Mouse (Mus musculus) stomach, postnatal 0 days (tissue): ENCODE results near the gene Zfpl1. TPM values are rescaled to one million over a fixed set of nuclear protein-coding genes. Genes with fewer than 3 reads are reported as not detected.

ENCODE experiments used
- ATAC-seq: fragments of 200-750 bp; cut with Nextera tagmentation; 2 replicates; pipeline ENCODE4 v1.8.0; 2017; ENCODE audit not compliant: low FRiP score, low TSS enrichment
- DNase-seq: peaks from one replicate; pipeline ENCODE4 v3.0.0-alpha.2; 2016; ENCODE audit warnings: low spot score
- H3K27ac ChIP-seq: fragments of 300-500 bp; sonication (generic); replicated peaks from 2 replicates; pipeline ENCODE4 v1.5.1; 2014; ENCODE audit warnings: mild to moderate bottlenecking, control low read depth
- H3K27me3 ChIP-seq: fragments of 300-500 bp; sonication (generic); 2 replicates; pipeline ENCODE4 v1.6.1; 2014; ENCODE audit warnings: low read length; ENCODE audit not compliant: control insufficient read depth, insufficient read depth
- H3K36me3 ChIP-seq: fragments of 300-500 bp; sonication (generic); 2 replicates; pipeline ENCODE4 v1.6.1; 2014; ENCODE audit warnings: low read length, mixed read lengths; ENCODE audit not compliant: control insufficient read depth, insufficient read depth
- H3K4me1 ChIP-seq: fragments of 300-500 bp; sonication (generic); replicated peaks from 2 replicates; pipeline ENCODE4 v1.6.1; 2014; ENCODE audit warnings: antibody characterized with exemption; ENCODE audit not compliant: control insufficient read depth, insufficient read depth
- H3K4me2 ChIP-seq: fragments of 300-500 bp; sonication (generic); replicated peaks from 2 replicates; pipeline ENCODE4 v1.6.1; 2014; ENCODE audit warnings: low read depth, mild to moderate bottlenecking, control low read depth, moderate library complexity
- H3K4me3 ChIP-seq: fragments of 300-500 bp; sonication (generic); 2 replicates; pipeline ENCODE4 v1.5.1; 2014; ENCODE audit warnings: low read depth, low read length, control low read depth
- H3K9ac ChIP-seq: fragments of 300-500 bp; sonication (generic); 2 replicates; pipeline ENCODE4 v1.6.1; 2014; ENCODE audit warnings: mild to moderate bottlenecking, low read length, control low read depth, mixed read lengths
- H3K9me3 ChIP-seq: fragments of 300-500 bp; sonication (generic); 2 replicates; pipeline ENCODE4 v1.6.1; 2016; ENCODE audit warnings: low read length; ENCODE audit not compliant: control insufficient read depth
- CTCF ChIP-seq: IDR thresholded peaks from 2 replicates; pipeline ENCODE4 v1.5.1; 2016; ENCODE audit warnings: antibody characterized with exemption, low read depth, mild to moderate bottlenecking, moderate library complexity
- EP300 ChIP-seq: optimal IDR thresholded peaks from 2 replicates; pipeline ENCODE3; 2016; ENCODE audit warnings: antibody characterized with exemption
- WGBS: fragments of 180-500 bp; shearing (Covaris S2); extraction: QIAGEN DNeasy Blood & Tissue Kit; methylation state at CpG from one replicate; pipeline ENCODE4 v1.1.7; 2014; 5-methylcytosine and 5-hydroxymethylcytosine counted together
- polyA plus RNA-seq: library from polyadenylated mRNA; unstranded; fragments of >200 nt; fragmentation: Nextera tagmentation; extraction: Ambion mirVana; gene quantifications from 2 replicates; pipeline ENCODE4 v1.2.1, GENCODE M21; 2015

Zfpl1 gene
- polyA plus RNA-seq, 1 experiment from 2014 or later: 58.4 TPM

GRCm38 (mm10) chr19:6085417-6085879 lies 692 bp upstream of the Zfpl1 start:
- WGBS: under 1% methylated on average over 17 of the region's 17 CpGs
- peaks cover 9% of the 10 kb centered on the region for H3K36me3 ChIP-seq
- no peaks in the 10 kb centered on the region for H3K9me3 ChIP-seq
- H3K4me1 ChIP-seq: peaks cover 2% of the 10 kb centered on the region; the same call in 1 of the 2 replicates
- peak overlapping the region; percentile 92 for H3K4me2 ChIP-seq
- DNase-seq: peak; percentile 77
- ATAC-seq: peak; percentile 72
- peak overlapping the region; percentile 63; the same call in 1 of the 2 replicates for H3K27ac ChIP-seq
- H3K9ac ChIP-seq: peak overlapping the region; percentile 60
- peak overlapping the region; percentile 69 for H3K4me3 ChIP-seq
- no peaks in the 10 kb centered on the region for H3K27me3 ChIP-seq
- TF ChIP-seq CTCF (no peak), EP300 (no peak)

GRCm38 (mm10) chr19:6082156-6082555 lies 2.6 kb downstream of the Zfpl1 start, which contains the start of gene Gm28374:
Gene Gm28374, minus strand, starts transcription at chr19:6082256.
- Histone ChIP-seq H3K4me1 (peaks cover 2% of the 10 kb centered on the region; the same call in 1 of the 2 replicates), H3K36me3 (peaks cover 8% of the 10 kb centered on the region; the same call in 1 of the 2 replicates), H3K27me3 (no peaks in the 10 kb centered on the region), H3K9ac (no peak within 1 kb of the TSS), H3K4me2 (no peak within 1 kb of the TSS), H3K9me3 (no peaks in the 10 kb centered on the region), H3K27ac (no peak within 1 kb of the TSS), H3K4me3 (no peak within 1 kb of the TSS)
- ATAC-seq (no peak), DNase-seq (no peak)
- no peak for TF ChIP-seq EP300
- no peak for TF ChIP-seq CTCF
- 85% methylated on average over 9 of the region's 9 CpGs for WGBS

DNA sequence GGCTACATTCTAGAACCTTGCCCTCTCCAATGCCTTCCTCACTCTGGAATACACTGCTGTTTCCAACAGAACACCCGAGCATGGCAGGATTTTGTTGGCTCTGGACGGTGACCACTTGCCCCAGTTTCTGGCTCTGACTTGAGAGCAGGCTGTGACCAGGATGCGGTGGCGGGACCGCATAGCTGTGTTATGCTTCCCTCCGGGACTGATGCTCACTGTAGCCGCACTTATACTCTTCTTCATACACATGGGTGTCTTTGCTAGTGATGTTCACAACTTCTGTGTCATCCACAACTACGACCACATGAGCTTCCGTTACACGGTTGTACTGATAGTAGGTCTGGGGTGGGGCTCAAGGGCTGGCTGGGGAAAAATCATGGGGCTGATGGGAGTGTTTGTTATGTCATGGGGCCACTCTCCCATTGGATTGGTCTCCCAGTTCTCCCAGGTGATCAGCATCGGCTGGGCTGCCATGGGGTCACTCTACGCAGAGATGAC lies 4.7 kb downstream of the Zfpl1 start, which contains the start of gene Tmem262:
Gene Tmem262 (plus strand): TSS at position 51 of the 498 bp plus-strand sequence.
- H3K4me2 ChIP-seq: no peak within 1 kb of the TSS
- DNase-seq: no peak
- H3K9ac ChIP-seq: no peak within 1 kb of the TSS
- H3K9me3 ChIP-seq: no peaks in the 10 kb centered on the region
- H3K4me3 ChIP-seq: no peak within 1 kb of the TSS
- no peak within 1 kb of the TSS for H3K27ac ChIP-seq
- peaks cover 8% of the 10 kb centered on the region; the same call in 1 of the 2 replicates for H3K36me3 ChIP-seq
- no peak for ATAC-seq
- WGBS: 91% methylated on average over 12 of the region's 12 CpGs
- H3K4me1 ChIP-seq: peaks cover 5% of the 10 kb centered on the region
- H3K27me3 ChIP-seq: no peaks in the 10 kb centered on the region
- no peak for TF ChIP-seq EP300
- TF ChIP-seq CTCF: no peak

GRCm38 (mm10) chr19:6076564-6077393 lies 8.0 kb downstream of the Zfpl1 start, which contains the start of gene Vps51:
Gene Vps51, minus strand, starts transcription at chr19:6077231.
- H3K9ac ChIP-seq: peak within 1 kb of the TSS; percentile 78
- peak within 1 kb of the TSS; percentile 89 for H3K4me3 ChIP-seq
- H3K36me3 ChIP-seq: 0 out of 2 replicates have a peak, but pooled peaks cover 6% of the 10 kb centered on the region
- H3K27me3 ChIP-seq: no peaks in the 10 kb centered on the region
- peak; percentile 86 for DNase-seq
- ATAC-seq: peak; percentile 88
- no peaks in the 10 kb centered on the region for H3K9me3 ChIP-seq
- 0 out of 2 replicates have a peak, but pooled peaks have one; percentile 20 for TF ChIP-seq CTCF
- peak; percentile 27 for TF ChIP-seq EP300
- WGBS: 1% methylated on average over 33 of the region's 33 CpGs
- peak within 1 kb of the TSS; percentile 87 for H3K27ac ChIP-seq
- peak within 1 kb of the TSS; percentile 95 for H3K4me2 ChIP-seq
- H3K4me1 ChIP-seq: peaks cover 3% of the 10 kb centered on the region; the same call in 1 of the 2 replicates

- WGBS: 87% methylated on average over 5 of the region's 5 CpGs
- Histone ChIP-seq H3K9me3 (no peaks in the 10 kb centered on the region), H3K27ac (no peak overlapping the region), H3K4me2 (no peak overlapping the region), H3K4me1 (peaks cover 3% of the 10 kb centered on the region; the same call in 1 of the 2 replicates), H3K27me3 (no peaks in the 10 kb centered on the region), H3K36me3 (peaks cover 5% of the 10 kb centered on the region), H3K9ac (no peak overlapping the region), H3K4me3 (no peak overlapping the region)
- ATAC-seq (no peak), DNase-seq (no peak)
- no peak for TF ChIP-seq CTCF
Measured at GRCm38 (mm10) chr19:6073889-6074288, 10.9 kb downstream of the Zfpl1 start.
